Mouse (Mus musculus) mouse trophoblast stem cell (cell line): ENCODE results near the gene Klhl3.
"Not testable (repeated sequence)": the region's sequence is repeated elsewhere in the genome, so short reads cannot be mapped to it uniquely, and the experiment has no call there.

ENCODE experiments used
- in situ Hi-C, 2 experiments: fragments of 300-500 bp; cut with MseI, MboI; formaldehyde crosslinking; loops; 2 replicates in 1 of 2; 3 replicates in 1 of 2; pipeline ENCODE4 v1.15.1; 2025

Gene Klhl3

GRCm38 (mm10) chr13:58113061-58113900 is at the start of gene Klhl3:
Klhl3 (minus strand) TSS chr13:58113592.
- in situ Hi-C loops, result loop anchor here in 1 of 2 experiments (10.0 kb wide), 1 partner anchor 108 kb away; no protein-coding TSS in a partner anchor

GRCm38 (mm10) chr13:58160761-58161160 is 47.4 kb upstream of the Klhl3 start:
- in situ Hi-C loops, result no loop called here

- in situ Hi-C loops, result no loop called here
These were observed 44.9 kb upstream of the Klhl3 start for GRCm38 (mm10) chr13:58158099-58158912.

DNA sequence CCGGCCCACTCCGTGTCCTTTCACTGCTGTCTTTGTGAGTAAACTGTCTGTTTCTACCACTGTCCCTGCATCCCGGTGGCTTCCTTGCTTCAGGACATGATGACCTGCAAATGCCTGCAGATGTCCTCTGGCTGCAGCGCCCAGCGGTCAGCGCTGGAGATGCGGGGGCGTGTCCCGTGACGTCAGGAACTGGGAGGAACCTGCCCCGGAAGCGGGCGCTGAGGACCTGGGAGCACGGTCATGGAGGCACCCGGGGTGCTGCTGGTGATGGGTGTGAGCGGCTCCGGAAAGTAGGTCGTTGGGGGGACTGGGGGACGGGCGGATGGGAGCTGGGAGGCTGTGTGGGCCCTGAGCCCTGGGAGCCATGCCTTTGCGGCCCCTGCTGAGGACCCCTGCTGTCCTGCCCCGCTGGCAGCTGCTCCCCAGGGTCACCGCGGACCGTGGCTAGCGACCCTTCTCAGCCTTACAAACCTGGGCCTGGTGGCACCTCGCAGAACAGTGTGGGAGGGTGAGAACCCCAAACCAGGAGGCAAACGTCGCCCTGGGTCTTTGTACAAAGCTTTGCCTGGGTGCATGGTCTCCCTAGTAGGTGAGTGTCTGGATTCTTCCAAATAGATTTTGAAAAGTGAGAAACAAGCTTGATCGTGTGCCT is 44.2 kb upstream of the Klhl3 start, which contains the start of gene Idnk:
Gene Idnk, plus strand, starts transcription at position 203 of the 652 bp plus-strand sequence.
- in situ Hi-C loops, result no loop called here

GRCm38 (mm10) chr13:58157036-58157435 is 43.6 kb upstream of the Klhl3 start:
- in situ Hi-C loops, result no loop called here

DNA sequence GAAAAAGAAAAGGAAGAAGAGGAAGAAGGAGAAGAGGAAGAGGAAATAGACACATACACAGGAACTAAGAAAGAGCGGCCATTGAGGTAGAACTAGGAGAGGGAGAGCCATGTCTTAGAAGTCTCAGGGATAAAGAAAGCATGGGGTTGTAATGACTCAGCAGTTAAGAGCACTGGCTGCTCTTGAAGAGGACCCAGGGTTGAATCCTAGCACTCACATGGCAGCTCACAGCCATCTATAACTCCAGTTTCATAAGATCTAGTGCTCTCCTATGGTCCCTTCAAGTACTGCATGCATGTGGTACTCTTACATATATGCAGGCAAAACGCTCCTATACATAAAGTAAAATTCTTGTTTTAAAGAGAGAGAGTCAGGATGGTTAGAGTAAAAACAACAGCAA is 42.6 kb upstream of the Klhl3 start:
- in situ Hi-C loops, result no loop called here

DNA sequence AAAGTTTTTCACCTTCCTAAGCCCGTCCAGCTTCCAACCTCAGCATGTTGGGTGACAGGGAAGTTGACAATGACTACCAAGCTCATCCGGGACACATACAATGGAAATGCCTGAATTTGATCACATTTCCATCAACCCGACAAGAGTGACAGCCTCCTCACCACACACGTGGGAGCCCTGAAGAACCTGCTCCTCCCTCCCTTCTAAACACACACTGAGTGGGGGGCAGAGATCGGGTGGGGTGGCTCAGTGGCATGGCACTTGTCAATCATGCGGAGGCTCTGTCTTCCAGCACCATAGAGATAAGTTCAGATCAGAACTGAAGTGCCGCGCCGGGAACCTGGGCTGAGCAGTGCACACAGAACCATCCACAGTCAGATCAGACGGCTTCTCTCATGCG is 37.0 kb upstream of the Klhl3 start:
- in situ Hi-C loops, result no loop called here

GRCm38 (mm10) chr13:58149629-58150028 is 36.2 kb upstream of the Klhl3 start:
- in situ Hi-C loops, result no loop called here

GRCm38 (mm10) chr13:58149033-58149558 is 35.7 kb upstream of the Klhl3 start:
- in situ Hi-C loops, result no loop called here

DNA sequence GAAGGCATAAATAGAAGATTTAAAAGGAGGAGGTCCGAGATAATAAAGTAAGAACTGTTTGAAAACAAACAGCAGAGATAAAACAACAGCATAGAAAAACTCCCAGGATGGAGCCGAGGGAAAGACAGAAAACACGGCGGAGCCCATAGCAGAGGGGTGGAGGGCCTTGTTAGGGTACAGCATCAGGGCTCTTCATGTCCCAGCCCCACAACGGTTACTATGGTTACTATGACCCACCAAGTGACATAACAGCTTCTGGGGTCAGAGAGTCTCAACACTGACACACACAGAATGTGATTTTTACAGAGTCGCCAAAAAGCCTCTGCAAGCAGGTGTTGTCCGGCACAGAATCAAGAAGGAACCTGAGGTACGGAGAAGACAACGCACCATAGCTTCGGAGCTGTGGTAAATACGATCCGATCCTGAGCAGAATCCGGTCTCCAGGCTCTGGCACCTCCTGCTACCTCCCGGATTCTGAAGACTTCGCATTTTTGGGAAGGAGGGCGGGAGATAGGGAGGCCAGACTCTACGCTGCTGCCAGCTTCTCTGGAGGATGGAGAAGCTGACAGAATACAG is 35.0 kb upstream of the Klhl3 start:
- in situ Hi-C loops, result no loop called here

GRCm38 (mm10) chr13:58147760-58148159 is 34.4 kb upstream of the Klhl3 start:
- in situ Hi-C loops, result no loop called here

DNA sequence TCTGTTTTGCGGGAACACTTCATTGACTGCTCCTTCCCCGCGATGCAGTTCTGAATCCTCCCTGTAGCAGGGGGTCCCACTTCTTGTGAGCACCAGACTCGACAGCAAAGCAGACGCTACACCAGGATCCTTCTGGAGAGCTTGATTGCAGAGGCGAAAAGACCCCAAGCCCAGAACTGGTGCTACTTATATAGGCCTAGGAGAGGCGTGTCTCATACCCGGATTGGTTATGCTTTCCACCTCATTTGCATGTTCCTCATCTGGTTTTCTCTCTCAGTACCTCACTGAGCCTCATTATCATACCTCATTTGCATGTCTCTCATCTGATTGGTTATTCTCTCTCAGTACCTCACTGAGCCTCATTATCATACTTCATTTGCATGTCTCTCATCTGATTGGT is 33.2 kb upstream of the Klhl3 start:
- in situ Hi-C loops, result not testable (repeated sequence)

DNA sequence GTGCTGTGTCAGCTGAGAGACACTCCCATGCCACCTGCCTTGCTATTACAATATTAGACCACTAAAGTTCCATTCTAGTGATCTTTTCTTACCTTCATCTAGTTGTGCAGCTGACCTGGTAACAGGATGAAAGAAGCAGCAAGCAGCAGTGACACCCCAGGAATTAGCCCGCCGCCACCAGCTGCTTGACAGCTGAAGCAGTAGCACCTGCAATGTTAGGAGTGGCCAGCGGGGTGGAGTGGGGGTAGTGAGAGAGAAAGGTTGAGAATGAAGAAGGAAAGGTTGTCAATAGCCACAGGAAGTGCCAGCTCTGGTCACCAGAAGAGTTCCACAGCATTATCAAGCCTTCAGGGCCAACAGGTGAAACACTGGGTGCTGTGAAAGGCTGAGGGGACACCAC is 18.3 kb upstream of the Klhl3 start:
- in situ Hi-C loops, result no loop called here

DNA sequence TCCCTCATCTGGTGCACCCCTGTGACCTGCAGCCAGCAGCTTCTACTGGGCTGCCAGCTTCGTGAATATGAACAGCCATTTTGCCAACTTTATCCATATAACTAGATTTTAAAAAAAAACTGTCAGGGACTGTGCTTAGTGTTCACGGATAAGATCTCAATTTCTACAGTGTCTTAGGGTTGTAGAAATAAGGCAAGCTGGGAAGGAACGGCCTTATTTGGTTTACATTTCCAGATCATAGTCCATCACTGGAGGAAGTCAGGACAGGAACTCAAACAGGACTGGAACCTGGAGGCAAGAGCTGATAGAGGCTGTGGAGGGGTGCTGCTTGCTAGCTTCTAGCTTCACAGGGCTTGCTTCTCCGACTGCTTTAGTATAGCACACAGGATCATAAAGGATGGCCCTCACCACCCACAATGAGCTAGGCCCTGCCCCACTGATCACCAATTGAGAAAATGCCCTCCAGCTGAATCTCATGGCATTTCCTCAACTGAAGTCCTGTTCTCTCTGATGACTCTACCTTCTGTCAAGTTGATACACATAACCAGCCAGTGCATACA is 16.4 kb upstream of the Klhl3 start:
- in situ Hi-C loops, result no loop called here

GRCm38 (mm10) chr13:58128768-58129671 is 15.6 kb upstream of the Klhl3 start:
- in situ Hi-C loops, result no loop called here

GRCm38 (mm10) chr13:58128396-58128767 is 15.0 kb upstream of the Klhl3 start, which contains the start of gene Hnrnpa0:
Hnrnpa0 (minus strand) TSS chr13:58128556.
- in situ Hi-C loops, result no loop called here

GRCm38 (mm10) chr13:58127766-58128361 is 14.5 kb upstream of the Klhl3 start:
- in situ Hi-C loops, result no loop called here

DNA sequence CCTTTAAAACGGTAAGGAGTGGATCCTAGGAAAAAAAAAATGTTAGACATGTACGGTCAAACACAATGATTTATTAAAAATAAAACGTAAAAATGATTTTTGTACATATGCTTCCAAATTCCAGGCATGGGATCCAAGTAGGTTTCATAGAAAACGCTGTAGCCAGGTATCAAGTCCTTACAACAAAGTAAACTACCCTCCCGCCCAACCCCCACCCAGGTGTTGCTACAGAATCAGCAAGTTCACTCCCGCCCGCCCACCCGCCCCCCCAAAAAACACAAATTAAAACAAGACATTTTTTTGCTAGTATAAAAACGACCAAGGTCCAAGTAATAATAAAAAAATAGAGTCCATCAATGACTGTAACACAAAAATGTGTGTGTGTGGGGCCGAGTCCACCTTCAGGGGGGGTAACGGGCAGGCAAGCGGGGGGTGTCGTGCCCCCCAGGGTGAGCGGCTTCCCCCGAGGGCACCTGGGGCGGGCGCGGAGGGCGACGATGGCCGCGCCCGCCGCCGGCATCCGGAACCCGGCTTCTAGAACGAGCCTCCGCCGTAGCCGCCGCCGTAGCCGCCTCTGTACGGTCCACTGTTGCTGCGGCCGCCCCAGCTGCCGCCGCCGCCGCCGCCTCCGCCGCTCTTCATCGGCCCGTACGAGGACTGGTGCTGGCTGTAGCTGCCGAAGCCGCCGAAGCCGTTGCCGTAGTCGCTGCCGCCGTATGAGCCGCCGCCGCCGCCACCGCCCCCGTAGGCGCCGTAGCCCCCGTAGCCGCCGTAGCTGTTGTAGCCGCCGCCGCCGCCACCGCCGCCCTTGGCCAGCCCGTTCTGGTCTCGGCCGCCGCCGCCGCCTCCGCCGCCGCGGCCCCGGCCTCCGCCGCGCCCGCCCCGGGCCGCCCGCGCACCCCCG is 13.7 kb upstream of the Klhl3 start:
- in situ Hi-C loops, result no loop called here

DNA sequence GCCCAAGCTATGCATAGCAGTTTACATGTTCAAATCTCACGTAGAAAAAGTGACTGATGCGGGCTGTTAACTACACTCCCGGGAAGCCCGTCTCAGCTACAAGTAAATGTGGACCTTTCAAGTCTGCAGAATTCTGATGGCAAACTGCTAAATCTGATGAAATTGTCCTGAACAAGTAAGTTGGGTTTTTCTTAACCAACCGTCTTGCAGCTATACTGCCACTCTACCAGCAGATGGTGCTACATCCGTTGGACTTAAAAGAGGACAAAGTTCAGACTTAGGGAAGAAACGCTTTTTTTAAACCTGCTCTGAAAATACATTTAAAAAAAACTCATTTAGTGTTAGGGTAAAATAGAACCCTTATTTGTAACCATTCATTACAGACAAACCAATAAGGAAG is 12.7 kb upstream of the Klhl3 start:
- in situ Hi-C loops, result no loop called here
